Mouse (Mus musculus) 416B (cell line): ENCODE measurements around the gene Lipf.
A peak's percentile ranks its signal among the peaks of the same experiment; 100 is the strongest.

Source experiments
- DNase-seq: peaks from one replicate; pipeline ENCODE4 v3.0.0; 2011; ENCODE audit warnings: low read depth

Lipf gene

GRCm38 (mm10) chr19:33960887-33961286 lies at the start of gene Lipf:
Gene Lipf, plus strand, starts transcription at chr19:33961187.
- DNase-seq, result no peak

GRCm38 (mm10) chr19:33924099-33924498 lies 36.9 kb upstream of the Lipf start:
- DNase-seq, result peak; percentile 0

- DNase-seq, result peak; percentile 32
These were observed 18.0 kb downstream of the Lipf start for GRCm38 (mm10) chr19:33979007-33979406.

GRCm38 (mm10) chr19:33983043-33983442 lies 22.1 kb downstream of the Lipf start:
- DNase-seq, result no peak

- no peak for DNase-seq
These were observed 47.0 kb downstream of the Lipf start, which contains the start of gene Lipk for GRCm38 (mm10) chr19:34008002-34008401. Gene Lipk, plus strand, starts transcription at chr19:34008290.

- DNase-seq, result peak; percentile 15
These were observed 60.6 kb downstream of the Lipf start for GRCm38 (mm10) chr19:34021440-34022172.

GRCm38 (mm10) chr19:34022759-34023158 lies 61.8 kb downstream of the Lipf start:
- peak; percentile 38 for DNase-seq
